Mouse (Mus musculus): Measurements from ENCODE around the gene Gab1. TPM values are rescaled to one million over a fixed set of nuclear protein-coding genes. Genes with fewer than 3 reads are reported as not detected.
A peak's percentile ranks its signal among the peaks of the same experiment; 100 is the strongest.
"Not testable (repeated sequence)": the region's sequence is repeated elsewhere in the genome, so short reads cannot be mapped to it uniquely, and the experiment has no call there.

The Gab1 gene
- polyA plus RNA-seq, 1 experiment from 2014 or later = 26.6 TPM

DNA sequence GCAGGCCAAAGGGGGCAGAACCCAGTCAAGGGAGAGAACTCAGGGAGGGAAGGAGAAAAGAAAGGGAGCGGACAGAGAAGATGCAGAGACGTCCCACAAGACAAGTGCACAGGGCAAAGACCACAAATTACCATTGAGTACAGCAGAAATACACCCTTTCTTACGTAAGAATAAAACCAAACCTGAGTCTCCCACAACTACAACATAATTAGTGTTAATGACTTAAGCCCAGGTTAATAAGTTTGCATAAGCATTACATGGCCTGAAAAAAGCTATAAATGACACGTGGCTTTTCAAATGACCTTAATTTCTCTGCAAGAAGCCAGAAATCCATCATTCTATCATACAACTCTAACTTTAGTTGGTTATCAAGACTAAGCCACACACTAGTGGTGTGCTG is 97.0 kb downstream of the Gab1 start:
- Histone ChIP-seq H3K9me3 (no peaks in the 10 kb centered on the region), H3K4me3 (no peak overlapping the region), H3K4me1 (peaks cover 30% of the 10 kb centered on the region), H3K27ac (replicated peaks) (no peak overlapping the region), H3K27me3 (replicated peaks) (no peaks in the 10 kb centered on the region), H3K4me2 (no peak overlapping the region), H3K36me3 (peaks cover 84% of the 10 kb centered on the region), H3K9ac (no peak overlapping the region)
- no peak for ATAC-seq (ENCODE audit: extremely low read depth, insufficient number of reproducible peaks, low FRiP score, low TSS enrichment)
- 90% methylated on average over 4 of the region's 4 CpGs for WGBS

DNA sequence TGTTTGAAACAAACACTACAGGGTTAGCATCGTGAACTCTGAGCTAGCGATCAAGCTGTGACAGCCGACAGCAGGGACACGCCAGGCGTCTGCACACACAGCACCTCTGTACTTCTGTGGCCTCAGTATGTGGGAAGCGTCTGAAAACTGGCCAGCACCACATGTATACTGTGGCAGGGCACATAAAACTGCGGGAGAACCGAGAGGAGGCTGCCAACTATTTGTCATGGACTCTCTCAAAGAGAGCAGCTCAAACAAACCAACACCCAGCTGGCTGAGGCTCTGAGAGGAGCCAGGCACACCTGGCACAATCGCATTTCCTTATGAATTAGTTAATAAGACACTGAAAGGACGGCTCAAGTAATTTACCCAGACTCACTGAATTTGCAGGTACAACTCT is 99.0 kb downstream of the Gab1 start:
- H3K9me3 ChIP-seq = no peaks in the 10 kb centered on the region
- no peaks in the 10 kb centered on the region for H3K27me3 ChIP-seq (replicated peaks)
- no peak overlapping the region for H3K4me2 ChIP-seq
- peak overlapping the region; percentile 59 for H3K27ac ChIP-seq (replicated peaks)
- H3K9ac ChIP-seq = no peak overlapping the region
- H3K4me1 ChIP-seq = peaks cover 30% of the 10 kb centered on the region
- H3K4me3 ChIP-seq = no peak overlapping the region
- H3K36me3 ChIP-seq = peaks cover 86% of the 10 kb centered on the region
- ATAC-seq (ENCODE audit: extremely low read depth, insufficient number of reproducible peaks, low FRiP score, low TSS enrichment) = 0 out of 2 replicates have a peak, but pooled peaks have one; percentile 31
- 51% methylated on average over 10 of the region's 10 CpGs for WGBS

DNA sequence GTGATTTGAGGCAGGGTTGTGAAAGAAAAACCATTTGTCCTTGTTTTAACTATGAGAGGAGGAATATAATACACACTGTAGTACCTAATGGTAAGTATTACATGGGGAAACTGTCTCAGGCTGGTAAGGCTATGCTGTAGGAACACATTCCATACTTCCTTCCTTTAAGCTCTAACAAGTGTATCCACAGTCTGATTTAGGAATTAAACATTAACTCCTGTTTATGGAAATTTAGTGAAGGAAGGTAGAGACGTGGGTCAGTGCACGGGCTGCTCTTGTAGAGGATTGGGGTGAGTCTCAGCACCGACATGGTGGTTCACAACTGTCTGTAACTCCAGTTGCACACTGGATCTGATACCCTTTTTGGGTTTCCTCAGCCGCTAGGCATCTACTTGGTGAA is 100.0 kb downstream of the Gab1 start:
- peaks cover 87% of the 10 kb centered on the region for H3K36me3 ChIP-seq
- no peak overlapping the region for H3K4me2 ChIP-seq
- H3K9me3 ChIP-seq = no peaks in the 10 kb centered on the region
- H3K27ac ChIP-seq (replicated peaks) = 0 out of 2 replicates have a peak overlapping the region, but pooled peaks have one; percentile 8
- no peak overlapping the region for H3K9ac ChIP-seq
- peaks cover 30% of the 10 kb centered on the region for H3K4me1 ChIP-seq
- no peaks in the 10 kb centered on the region for H3K27me3 ChIP-seq (replicated peaks)
- WGBS = 95% methylated on average over 4 of the region's 4 CpGs
- no peak overlapping the region for H3K4me3 ChIP-seq
- ATAC-seq (ENCODE audit: extremely low read depth, insufficient number of reproducible peaks, low FRiP score, low TSS enrichment) = no peak

DNA sequence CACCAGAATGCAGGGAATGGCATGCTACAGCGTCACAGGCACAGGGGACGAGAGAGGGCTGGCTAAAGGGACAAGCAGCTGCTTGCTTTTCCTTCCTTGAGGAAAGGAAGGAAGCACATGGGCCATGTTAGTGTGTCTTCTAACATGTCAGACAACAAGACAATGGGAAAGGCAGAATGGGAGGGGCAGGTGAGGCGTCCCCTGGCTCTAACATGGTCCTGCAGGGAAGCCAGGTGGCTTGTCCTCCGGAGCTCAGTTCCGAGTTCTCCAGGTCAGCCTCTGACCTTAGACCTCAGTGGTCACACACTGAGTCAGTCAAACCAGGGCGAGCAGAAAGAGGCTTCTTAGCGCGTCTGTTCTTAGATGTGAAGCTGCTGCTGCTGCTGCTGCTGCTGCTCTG is 103.9 kb downstream of the Gab1 start:
- Histone ChIP-seq H3K9ac (no peak overlapping the region), H3K36me3 (peaks cover 83% of the 10 kb centered on the region), H3K27me3 (replicated peaks) (no peaks in the 10 kb centered on the region), H3K9me3 (no peaks in the 10 kb centered on the region), H3K4me3 (no peak overlapping the region), H3K27ac (replicated peaks) (no peak overlapping the region), H3K4me2 (no peak overlapping the region), H3K4me1 (peaks cover 35% of the 10 kb centered on the region)
- 75% methylated on average over 8 of the region's 8 CpGs for WGBS
- ATAC-seq (ENCODE audit: extremely low read depth, insufficient number of reproducible peaks, low FRiP score, low TSS enrichment) = no peak

DNA sequence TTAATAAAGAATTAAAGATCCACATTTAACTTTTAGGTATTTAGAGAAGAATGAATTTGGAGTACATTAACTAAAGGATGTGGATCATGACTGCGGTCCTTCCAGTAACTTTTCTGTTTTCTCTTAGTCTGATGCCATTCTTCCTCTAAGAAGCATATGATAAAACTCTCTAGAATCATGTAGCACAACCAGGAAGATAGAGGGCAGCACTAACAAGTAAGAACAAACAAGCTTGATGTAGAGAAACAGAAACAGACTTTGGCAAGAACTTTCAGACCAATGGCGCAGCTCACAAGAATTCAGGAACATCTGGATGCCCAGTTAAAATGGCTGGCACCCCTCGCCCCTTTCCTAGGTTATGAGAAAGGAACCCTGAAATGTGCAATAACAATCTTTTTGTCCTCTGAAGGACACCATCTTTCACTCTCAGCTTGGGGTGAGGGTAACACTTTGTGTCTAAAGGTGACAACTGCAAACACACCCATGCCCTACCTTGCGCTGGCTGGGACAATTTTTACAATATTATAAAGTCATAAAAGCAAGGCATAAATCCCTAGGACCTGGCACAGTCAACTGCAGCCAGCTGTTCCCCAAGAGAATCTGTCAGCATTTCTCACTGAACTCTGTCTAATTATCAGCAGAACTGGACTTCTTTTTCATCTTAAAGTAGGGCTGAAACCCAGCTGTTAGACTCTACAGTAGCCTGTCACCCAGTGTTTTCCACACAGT is 107.4 kb downstream of the Gab1 start:
- Histone ChIP-seq H3K36me3 (peaks cover 93% of the 10 kb centered on the region), H3K4me2 (no peak overlapping the region), H3K4me1 (peaks cover 8% of the 10 kb centered on the region), H3K27ac (replicated peaks) (no peak overlapping the region), H3K4me3 (no peak overlapping the region), H3K9ac (no peak overlapping the region), H3K9me3 (no peaks in the 10 kb centered on the region), H3K27me3 (replicated peaks) (no peaks in the 10 kb centered on the region)
- ATAC-seq (ENCODE audit: extremely low read depth, insufficient number of reproducible peaks, low FRiP score, low TSS enrichment) = no peak
- 83% methylated on average over 4 of the region's 4 CpGs for WGBS

DNA sequence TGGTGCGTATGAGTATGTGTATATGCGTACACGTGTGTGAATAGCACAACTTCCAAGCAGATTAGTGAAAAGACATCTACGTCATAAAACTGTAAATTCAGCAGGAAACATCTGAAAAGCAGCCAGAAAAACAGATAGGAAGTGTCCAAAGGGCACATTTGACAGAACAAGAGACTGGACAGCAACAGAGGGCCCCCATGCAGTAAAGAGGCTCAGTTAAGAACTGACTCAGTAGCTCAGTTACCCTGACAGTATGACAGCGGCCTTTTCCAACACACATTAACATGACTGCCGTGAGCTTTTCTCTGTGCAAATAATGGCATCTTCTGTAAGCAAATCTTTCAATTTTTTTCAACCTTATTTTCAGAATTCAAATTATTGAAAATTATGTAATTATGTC is 111.9 kb downstream of the Gab1 start:
- H3K36me3 ChIP-seq = peaks cover 92% of the 10 kb centered on the region
- no peaks in the 10 kb centered on the region for H3K9me3 ChIP-seq
- no peaks in the 10 kb centered on the region for H3K27me3 ChIP-seq (replicated peaks)
- no peaks in the 10 kb centered on the region for H3K4me1 ChIP-seq
- WGBS = 92% methylated on average over 6 of the region's 6 CpGs
- H3K4me3 ChIP-seq = no peak overlapping the region
- H3K9ac ChIP-seq = no peak overlapping the region
- no peak overlapping the region for H3K4me2 ChIP-seq
- ATAC-seq (ENCODE audit: extremely low read depth, insufficient number of reproducible peaks, low FRiP score, low TSS enrichment) = no peak
- H3K27ac ChIP-seq (replicated peaks) = no peak overlapping the region

DNA sequence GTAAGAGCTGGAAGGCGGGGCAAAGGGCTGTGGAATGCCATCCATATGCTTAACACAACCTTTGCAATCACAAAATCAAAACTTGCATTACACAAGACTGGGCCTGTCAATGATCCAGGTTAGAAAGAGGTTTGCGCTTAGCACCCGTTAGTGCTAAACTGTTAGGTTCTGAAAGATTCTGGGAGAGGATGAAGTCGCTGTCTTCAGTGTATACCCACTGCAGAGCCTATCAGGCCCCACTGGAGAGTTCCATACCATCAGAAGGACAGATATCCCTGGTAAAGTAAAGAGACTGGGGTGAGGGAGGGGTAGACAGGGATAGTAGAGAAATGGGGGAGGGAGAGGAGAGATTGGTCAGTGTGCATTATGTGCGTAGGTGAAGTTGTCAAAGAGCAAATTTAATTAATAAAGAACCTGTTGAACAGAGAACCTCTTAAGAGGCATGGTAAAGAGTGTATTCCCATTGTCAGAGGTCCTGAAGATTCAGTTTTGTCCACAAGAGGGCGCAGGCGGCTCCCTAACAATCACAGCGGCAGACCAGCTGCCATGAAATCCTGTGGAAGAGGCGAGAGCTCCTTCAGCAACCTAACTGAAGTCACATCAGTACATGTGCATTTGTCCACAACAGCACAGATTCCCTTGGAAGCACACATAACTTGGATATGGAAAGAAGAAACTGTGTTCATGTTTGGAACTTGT is 127.2 kb downstream of the Gab1 start:
- Histone ChIP-seq H3K9me3 (no peaks in the 10 kb centered on the region), H3K4me1 (peaks cover 6% of the 10 kb centered on the region; the same call in 1 of the 2 replicates), H3K27me3 (replicated peaks) (no peaks in the 10 kb centered on the region), H3K27ac (replicated peaks) (no peak overlapping the region), H3K4me3 (no peak overlapping the region), H3K9ac (no peak overlapping the region), H3K4me2 (no peak overlapping the region), H3K36me3 (no peaks in the 10 kb centered on the region)
- 28% methylated on average over 9 of the region's 9 CpGs for WGBS
- no peak for ATAC-seq (ENCODE audit: extremely low read depth, insufficient number of reproducible peaks, low FRiP score, low TSS enrichment)

DNA sequence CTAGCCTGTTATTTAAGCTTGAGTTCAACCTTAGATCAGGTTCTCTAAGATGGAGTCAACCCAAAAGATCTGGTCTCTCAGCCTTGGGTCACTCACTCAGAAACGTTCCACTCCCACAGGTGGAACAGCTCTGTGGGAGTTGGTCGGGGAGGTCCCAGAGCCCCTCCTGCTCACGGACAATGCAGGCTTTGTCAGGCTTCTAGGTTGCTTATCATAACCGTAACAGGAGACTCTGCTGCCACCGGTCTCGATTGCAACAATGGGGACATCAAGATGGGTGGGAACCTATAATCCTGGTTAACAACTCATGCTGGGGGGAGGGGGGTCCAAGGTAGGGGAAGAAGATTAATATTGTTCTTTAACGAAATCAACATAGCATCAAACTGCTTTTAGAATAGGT is 127.9 kb downstream of the Gab1 start:
- H3K36me3 ChIP-seq = no peaks in the 10 kb centered on the region
- no peaks in the 10 kb centered on the region for H3K9me3 ChIP-seq
- no peak overlapping the region for H3K27ac ChIP-seq (replicated peaks)
- 60% methylated on average over 7 of the region's 7 CpGs for WGBS
- no peak overlapping the region for H3K9ac ChIP-seq
- no peak overlapping the region for H3K4me3 ChIP-seq
- no peaks in the 10 kb centered on the region for H3K27me3 ChIP-seq (replicated peaks)
- H3K4me1 ChIP-seq = peaks cover 6% of the 10 kb centered on the region; the same call in 1 of the 2 replicates
- ATAC-seq (ENCODE audit: extremely low read depth, insufficient number of reproducible peaks, low FRiP score, low TSS enrichment) = no peak
- no peak overlapping the region for H3K4me2 ChIP-seq

DNA sequence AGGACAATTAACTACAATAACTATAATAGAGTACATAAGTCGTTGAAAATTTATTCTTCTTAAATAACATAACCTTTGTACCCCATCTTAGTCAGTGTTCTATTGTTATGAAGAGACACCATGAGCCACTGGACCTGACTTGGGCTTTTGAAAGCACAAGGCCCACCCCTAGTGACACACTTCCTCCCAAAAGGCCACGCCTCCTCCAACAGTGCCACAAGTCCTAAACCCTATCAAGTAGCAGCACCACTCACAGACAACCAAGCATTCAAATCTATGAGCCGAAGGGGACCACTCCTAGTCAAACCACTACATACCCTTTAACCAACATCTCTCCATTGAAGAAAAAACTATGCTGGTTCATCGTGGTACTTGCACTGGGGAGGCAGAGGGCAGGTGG is 131.2 kb downstream of the Gab1 start:
- Histone ChIP-seq H3K27me3 (replicated peaks) (no peaks in the 10 kb centered on the region), H3K27ac (replicated peaks) (no peak overlapping the region), H3K9me3 (no peaks in the 10 kb centered on the region), H3K36me3 (no peaks in the 10 kb centered on the region), H3K4me3 (no peak overlapping the region), H3K9ac (no peak overlapping the region), H3K4me2 (no peak overlapping the region), H3K4me1 (peaks cover 6% of the 10 kb centered on the region; the same call in 1 of the 2 replicates)
- no peak for ATAC-seq (ENCODE audit: extremely low read depth, insufficient number of reproducible peaks, low FRiP score, low TSS enrichment)
- 78% methylated on average over 4 of the region's 4 CpGs for WGBS

DNA sequence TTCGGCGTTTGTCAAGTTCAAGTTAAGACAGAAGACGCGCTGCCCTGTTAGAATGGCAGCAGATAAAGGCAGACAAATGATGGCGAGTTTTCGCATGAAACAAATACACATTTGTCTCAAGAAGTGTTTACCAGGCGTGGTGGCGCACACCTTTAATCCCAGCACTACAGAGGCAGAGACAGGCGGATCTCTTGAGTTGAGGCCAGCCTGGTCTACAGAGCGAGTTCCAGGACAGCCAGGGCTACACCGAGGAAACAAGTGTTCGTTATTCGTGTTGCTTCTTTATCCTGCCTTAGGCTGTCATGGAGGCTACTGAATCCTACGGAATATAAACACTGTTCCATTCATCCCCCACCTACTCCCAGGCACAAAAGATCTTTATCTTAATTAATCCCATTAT is 140.4 kb downstream of the Gab1 start:
- 14% methylated on average over 14 of the region's 14 CpGs for WGBS
- no peaks in the 10 kb centered on the region for H3K27me3 ChIP-seq (replicated peaks)
- peaks cover 11% of the 10 kb centered on the region for H3K36me3 ChIP-seq
- H3K9ac ChIP-seq = peak overlapping the region; percentile 85
- peak overlapping the region; percentile 83 for H3K4me3 ChIP-seq
- peak; percentile 30; the same call in 1 of the 2 replicates for ATAC-seq (ENCODE audit: extremely low read depth, insufficient number of reproducible peaks, low FRiP score, low TSS enrichment)
- H3K4me2 ChIP-seq = peak overlapping the region; percentile 76
- no peaks in the 10 kb centered on the region for H3K9me3 ChIP-seq
- H3K4me1 ChIP-seq = peaks cover 11% of the 10 kb centered on the region
- H3K27ac ChIP-seq (replicated peaks) = peak overlapping the region; percentile 97

DNA sequence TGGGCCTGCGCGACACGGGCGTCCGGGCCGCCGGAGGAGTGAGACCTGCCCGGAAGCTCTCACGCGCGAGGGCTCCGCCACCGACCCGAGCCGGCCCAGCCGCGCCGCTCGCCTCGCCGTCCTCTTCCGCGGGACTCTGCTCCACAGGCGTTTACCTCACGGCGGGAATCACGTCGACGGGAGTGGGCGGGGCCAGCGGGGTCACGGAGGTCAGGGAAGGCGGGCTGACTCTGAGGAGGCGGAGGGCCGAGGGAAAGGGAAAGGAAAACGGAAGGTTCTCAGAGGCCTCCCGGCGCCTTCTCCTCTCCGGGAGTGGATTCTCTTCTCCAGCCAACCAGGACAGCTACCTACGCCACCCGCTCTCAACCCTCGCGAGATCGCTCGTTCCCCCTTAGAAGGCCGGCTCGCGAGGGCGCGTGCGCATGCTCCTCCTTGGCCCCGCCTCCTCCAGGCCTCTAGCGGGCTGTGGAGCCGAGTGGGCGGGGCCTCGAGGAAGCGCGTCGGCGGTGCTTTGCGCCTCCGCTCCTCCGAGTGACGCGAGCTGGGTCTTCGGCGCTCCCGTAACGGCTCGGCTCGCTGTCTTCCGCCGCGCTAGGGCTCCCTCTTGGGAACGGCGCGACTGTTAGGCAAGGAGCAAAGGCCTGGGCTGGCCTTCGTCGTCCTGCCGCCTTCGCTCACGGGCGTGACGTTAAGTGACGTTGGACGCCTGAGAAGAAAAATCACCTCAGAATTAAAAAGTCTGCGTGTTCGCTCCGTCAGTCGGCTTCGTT is 141.0 kb downstream of the Gab1 start, which contains the start of gene Smarca5:
Gene Smarca5 (minus strand): TSS at position 343 of the 770 bp plus-strand sequence.
- peak within 1 kb of the TSS; percentile 97 for H3K27ac ChIP-seq (replicated peaks)
- peak within 1 kb of the TSS; percentile 91 for H3K9ac ChIP-seq
- peaks cover 11% of the 10 kb centered on the region for H3K4me1 ChIP-seq
- peak within 1 kb of the TSS; percentile 83 for H3K4me3 ChIP-seq
- 1% methylated on average over 88 of the region's 91 CpGs for WGBS
- peak; percentile 91 for ATAC-seq (ENCODE audit: extremely low read depth, insufficient number of reproducible peaks, low FRiP score, low TSS enrichment)
- H3K36me3 ChIP-seq = peaks cover 17% of the 10 kb centered on the region
- not testable (repeated sequence) for H3K27me3 ChIP-seq (replicated peaks); H3K9me3 ChIP-seq
- peak within 1 kb of the TSS; percentile 88 for H3K4me2 ChIP-seq

Measured in heart, embryonic 13.5 days (tissue).